Mouse (Mus musculus) liver, adult 10 weeks (tissue): ENCODE measurements around the gene Olfr78. TPM values are rescaled to one million over a fixed set of nuclear protein-coding genes. Genes with fewer than 3 reads are reported as not detected.

Experiments used
- polyA plus RNA-seq: library from polyadenylated mRNA; stranded (reverse); fragments of 350-450 nt; fragmentation: Illumina TruSeq; extraction: RNeasy Lipid Tissue Mini Kit (QIAGEN cat#74804); gene quantifications from one replicate; pipeline ENCODE4 v1.2.3, GENCODE M21; 2014; ENCODE audit warnings: low read depth, low replicate concordance

Gene Olfr78
- not detected for polyA plus RNA-seq

DNA sequence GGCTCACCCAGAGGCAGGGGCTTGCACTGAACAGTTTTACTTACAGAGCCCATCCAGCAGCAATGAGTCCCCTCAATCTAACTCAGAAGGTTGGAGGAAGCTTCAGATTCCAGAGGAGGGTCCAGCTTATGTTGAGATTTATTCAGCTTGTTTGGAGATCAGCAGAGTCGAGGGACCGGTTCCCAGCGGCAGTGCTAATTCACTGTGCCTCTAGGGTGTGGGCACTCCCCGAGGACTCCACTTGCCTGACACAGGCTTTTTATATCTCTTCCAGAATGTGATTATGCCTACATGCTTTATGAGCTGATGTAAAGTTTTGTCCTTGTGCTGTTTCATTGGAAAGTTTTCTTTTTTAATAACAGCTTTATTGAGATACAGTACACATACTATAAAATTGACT is at the start of gene Olfr78, which contains the start of gene Olfr560:
Gene Olfr78 (minus strand): TSS at position 206 of the 400 bp plus-strand sequence.
Gene Olfr560 (minus strand): TSS at position 101 of the 400 bp plus-strand sequence.

DNA sequence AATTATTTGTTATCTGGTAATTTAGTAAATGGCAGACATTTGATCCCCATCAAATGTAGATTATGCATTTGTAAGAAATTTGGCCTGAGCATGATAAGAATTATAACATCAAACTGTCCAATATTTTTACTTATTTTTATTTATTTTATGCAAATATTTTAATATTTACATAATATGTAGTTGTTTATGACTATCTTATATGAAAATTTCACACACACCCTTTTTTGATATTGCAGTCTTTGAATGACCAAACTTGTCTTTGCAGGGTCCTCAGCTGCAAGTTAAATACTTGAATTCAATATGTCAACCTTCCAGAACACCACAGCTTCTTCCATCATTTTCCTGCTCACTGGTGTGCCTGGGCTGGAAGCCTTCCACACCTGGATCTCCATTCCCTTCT is 43.9 kb upstream of the Olfr78 start, which contains the start of gene Olfr564:
Gene Olfr564 (plus strand): TSS at position 301 of the 400 bp plus-strand sequence.

DNA sequence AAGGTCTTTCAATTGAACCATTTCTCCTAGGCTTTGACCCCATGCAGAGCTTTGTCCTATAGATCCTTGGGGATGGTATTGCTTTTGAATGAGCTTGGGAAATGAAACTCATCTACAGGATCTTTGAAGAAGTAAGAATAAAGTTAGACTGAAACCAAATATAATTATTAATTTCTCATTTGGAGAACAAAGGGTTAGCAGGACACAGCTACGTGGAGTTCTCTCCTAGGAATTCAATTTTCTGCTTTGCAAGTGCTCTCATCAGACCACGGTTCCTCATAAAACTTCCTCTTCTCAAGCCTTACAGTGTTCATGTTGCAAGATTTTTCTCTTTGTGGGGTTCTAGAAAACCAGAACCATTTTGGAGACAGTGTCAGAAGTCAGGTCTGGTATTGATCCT is 11.7 kb upstream of the Olfr78 start, which contains the start of gene Olfr561:
Gene Olfr561 (plus strand): TSS at position 301 of the 400 bp plus-strand sequence.

DNA sequence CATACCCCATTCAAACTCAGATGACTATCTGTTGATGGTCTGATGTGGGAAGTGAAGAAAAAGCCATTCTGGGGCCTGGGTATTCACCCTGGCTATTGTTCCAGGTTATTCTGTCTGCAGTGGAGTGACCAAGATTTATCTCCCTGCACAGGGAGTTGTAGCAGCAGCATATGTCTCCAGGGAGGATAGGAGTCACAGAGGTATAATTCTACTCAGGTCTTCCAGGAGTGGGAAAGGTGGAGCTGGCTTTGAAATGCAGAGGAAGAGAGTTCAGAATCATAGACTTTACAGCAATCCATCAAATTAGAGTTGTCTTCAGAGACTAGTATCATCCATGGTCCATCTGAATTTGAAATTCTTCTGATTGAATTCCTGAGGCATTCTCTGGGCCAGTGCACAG is 31.9 kb downstream of the Olfr78 start, which contains the start of gene Olfr559:
Gene Olfr559 (minus strand): TSS at position 101 of the 400 bp plus-strand sequence.

DNA sequence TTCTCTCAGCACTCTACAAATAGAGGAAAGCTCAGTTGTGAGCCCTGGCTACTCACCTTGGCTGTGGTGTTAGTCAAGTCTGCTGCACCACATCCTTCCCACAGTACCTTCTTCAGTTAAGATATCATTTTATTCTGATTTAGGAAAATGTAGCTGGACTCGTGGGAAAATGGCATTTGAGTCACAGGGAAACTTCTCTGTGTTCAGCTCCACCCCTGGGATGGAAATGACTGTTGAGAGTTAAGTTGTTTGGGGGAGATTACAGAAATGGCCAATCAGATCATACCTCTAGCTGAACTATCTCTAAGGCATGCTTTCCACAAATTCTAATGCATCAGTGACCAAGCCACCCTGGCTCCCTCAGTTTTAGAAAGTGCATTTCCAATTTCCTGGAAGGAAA is 40.3 kb downstream of the Olfr78 start, which contains the start of gene Olfr33:
Gene Olfr33 (minus strand): TSS at position 101 of the 400 bp plus-strand sequence.

DNA sequence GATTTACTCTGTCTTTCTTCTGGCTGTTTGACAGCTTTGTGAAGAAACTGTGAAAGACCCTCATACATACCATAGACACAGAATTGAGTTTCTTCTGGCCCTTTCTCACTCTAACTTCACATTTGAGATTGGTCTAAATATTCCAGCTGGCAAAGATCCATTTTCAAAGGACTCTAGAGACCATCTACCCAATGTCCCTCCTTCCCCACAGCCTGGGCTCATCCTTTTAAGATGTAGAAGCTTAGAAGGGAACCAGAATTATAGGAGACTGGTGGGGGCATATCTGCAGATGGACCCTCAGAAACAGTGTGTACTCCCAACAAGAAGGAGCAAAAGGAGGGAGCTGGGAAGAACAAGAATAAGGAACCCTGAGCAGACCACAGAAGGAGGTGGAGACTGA is 57.4 kb downstream of the Olfr78 start, which contains the start of gene Olfr558:
Gene Olfr558 (plus strand): TSS at position 301 of the 400 bp plus-strand sequence.

DNA sequence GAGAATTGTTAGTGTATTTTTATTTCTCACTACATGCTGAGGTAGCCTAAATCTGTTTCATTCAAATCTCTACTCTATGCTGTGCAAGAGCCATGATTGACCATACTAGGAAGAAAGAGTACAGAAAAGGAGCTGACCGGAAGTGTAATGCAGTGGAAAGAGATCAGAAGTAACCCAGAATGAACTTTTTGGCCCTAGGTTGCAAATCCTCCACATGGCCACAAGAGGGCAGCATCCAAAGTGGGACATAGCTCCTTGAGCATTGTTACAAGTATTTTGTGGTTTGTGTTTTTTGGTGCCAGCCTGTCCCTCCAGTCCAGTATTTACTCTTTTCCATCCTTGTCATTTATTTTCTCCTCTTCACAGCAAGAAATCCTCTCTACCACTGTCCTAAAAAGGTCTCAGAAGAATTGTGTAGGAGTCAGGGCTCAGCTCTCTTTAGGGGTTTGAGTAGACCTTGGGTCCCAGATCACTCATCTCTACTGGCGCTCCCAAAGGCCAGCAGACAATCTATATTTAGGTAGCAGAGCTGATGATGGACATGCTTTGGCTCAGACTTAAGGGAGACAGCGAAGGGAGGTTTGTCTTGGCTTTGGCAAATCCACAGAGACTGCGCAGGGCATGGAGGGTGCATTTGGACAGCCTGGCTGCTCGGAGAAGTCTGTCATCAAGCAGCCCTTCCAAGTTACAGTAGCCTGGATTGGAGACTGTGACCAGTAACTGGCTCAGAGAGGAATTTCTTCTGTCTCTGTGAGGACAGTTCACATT is 63.7 kb downstream of the Olfr78 start, which contains the start of gene Olfr557:
Gene Olfr557 (plus strand): TSS at position 553 of the 768 bp plus-strand sequence.

Other genes starting within 250 kb of the Olfr78 start
- not detected for gene Olfr547, start 224.7 kb downstream of the Olfr78 start, polyA plus RNA-seq
- not detected for gene Olfr548-ps1, start 218.6 kb downstream of the Olfr78 start, polyA plus RNA-seq
- gene Olfr549, start 209.6 kb downstream of the Olfr78 start, polyA plus RNA-seq, result not detected
- 7.4 TPM for gene Trim21, start 194.0 kb downstream of the Olfr78 start, polyA plus RNA-seq
- gene Olfr550, start 188.0 kb downstream of the Olfr78 start, polyA plus RNA-seq, result not detected
- not detected for gene Olfr551, start 167.6 kb downstream of the Olfr78 start, polyA plus RNA-seq
- not detected for gene Olfr552, start 161.7 kb downstream of the Olfr78 start, polyA plus RNA-seq
- gene Olfr553, start 141.3 kb downstream of the Olfr78 start, polyA plus RNA-seq, result not detected
- not detected for gene Olfr554, start 121.0 kb downstream of the Olfr78 start, polyA plus RNA-seq
- not detected for gene Olfr555, start 100.6 kb downstream of the Olfr78 start, polyA plus RNA-seq
- not detected for gene Olfr556, start 94.6 kb downstream of the Olfr78 start, polyA plus RNA-seq
- 2.0 TPM for gene Trim68, start 72.1 kb downstream of the Olfr78 start, polyA plus RNA-seq
- not detected for gene Olfr557, start 63.6 kb downstream of the Olfr78 start, polyA plus RNA-seq
- gene Olfr558, start 57.3 kb downstream of the Olfr78 start, polyA plus RNA-seq, result not detected
- not detected for gene Olfr33, start 40.4 kb downstream of the Olfr78 start, polyA plus RNA-seq
- gene Olfr559, start 32.0 kb downstream of the Olfr78 start, polyA plus RNA-seq, result not detected
- not detected for gene Olfr560, start 105 bp downstream of the Olfr78 start, polyA plus RNA-seq
- not detected for gene Olfr561, start 11.8 kb upstream of the Olfr78 start, polyA plus RNA-seq
- not detected for gene Olfr564, start 44.0 kb upstream of the Olfr78 start, polyA plus RNA-seq
- not detected for gene Olfr566, start 99.3 kb upstream of the Olfr78 start, polyA plus RNA-seq
- not detected for gene Olfr568, start 117.7 kb upstream of the Olfr78 start, polyA plus RNA-seq
- gene Olfr569, start 131.4 kb upstream of the Olfr78 start, polyA plus RNA-seq, result not detected
- gene Olfr570, start 135.1 kb upstream of the Olfr78 start, polyA plus RNA-seq, result not detected
- not detected for gene Olfr571, start 158.1 kb upstream of the Olfr78 start, polyA plus RNA-seq
- not detected for gene Olfr572, start 164.9 kb upstream of the Olfr78 start, polyA plus RNA-seq
- not detected for gene Olfr573-ps1, start 183.1 kb upstream of the Olfr78 start, polyA plus RNA-seq
- not detected for gene Olfr574, start 189.0 kb upstream of the Olfr78 start, polyA plus RNA-seq
- not detected for gene Olfr575, start 199.3 kb upstream of the Olfr78 start, polyA plus RNA-seq
- not detected for gene Olfr576, start 203.2 kb upstream of the Olfr78 start, polyA plus RNA-seq
- not detected for gene Olfr577, start 216.5 kb upstream of the Olfr78 start, polyA plus RNA-seq
- gene Olfr578, start 229.9 kb upstream of the Olfr78 start, polyA plus RNA-seq, result not detected